Mouse (Mus musculus) frontal cortex, adult (tissue): ENCODE results near the gene 1700066M21Rik.

Source experiments
- ATAC-seq: cut with Nextera tagmentation; 2 replicates; pipeline ENCODE4 v1.9.2; 2017; ENCODE audit warnings: mild to moderate bottlenecking, moderate library complexity, mixed read lengths; ENCODE audit not compliant: low TSS enrichment

1700066M21Rik gene

GRCm38 (mm10) chr1:57377376-57378341, at the start of gene 1700066M21Rik:
Gene 1700066M21Rik, plus strand, starts transcription at chr1:57377620.
- ATAC-seq: peak; percentile 94

DNA sequence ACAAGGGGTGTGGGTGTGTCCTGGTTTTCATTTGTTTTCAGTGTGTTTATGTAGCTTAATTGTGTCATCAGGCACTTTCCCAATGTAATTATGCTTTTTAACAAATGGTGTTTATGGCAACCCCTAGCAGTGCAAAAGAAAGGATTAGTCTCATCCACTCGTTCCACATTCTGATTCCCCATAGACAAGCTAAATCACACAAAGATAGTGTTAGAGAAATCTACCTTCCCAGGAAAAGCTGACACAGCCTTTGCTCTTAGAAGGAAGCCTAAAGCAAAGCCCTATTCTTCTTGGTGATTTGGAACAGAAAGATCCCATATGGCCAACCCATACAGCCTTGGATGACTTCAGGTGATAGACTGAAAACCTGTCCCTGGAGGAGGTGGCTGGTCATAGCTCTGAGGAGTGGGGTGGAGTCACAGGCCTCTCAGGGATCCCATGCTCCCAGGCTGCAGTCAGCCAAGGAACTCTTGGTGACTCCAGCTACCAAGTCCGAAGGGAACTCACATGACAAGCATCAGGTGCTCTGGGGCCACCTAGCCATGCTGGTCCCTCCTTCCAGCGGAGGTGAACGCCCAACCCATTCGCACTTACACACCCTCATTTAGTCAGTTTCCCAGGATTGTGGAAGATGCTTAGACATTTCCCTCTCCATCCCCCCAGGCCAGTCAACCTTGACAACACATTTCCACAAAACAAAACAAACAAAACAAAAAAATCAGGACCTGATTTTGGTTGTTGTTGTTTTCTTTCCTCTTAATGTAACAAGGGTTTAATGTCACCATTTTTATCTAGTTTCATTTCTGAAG, 47.9 kb upstream of the 1700066M21Rik start:
- ATAC-seq: no peak

GRCm38 (mm10) chr1:57330228-57330627, 47.2 kb upstream of the 1700066M21Rik start:
- no peak for ATAC-seq

DNA sequence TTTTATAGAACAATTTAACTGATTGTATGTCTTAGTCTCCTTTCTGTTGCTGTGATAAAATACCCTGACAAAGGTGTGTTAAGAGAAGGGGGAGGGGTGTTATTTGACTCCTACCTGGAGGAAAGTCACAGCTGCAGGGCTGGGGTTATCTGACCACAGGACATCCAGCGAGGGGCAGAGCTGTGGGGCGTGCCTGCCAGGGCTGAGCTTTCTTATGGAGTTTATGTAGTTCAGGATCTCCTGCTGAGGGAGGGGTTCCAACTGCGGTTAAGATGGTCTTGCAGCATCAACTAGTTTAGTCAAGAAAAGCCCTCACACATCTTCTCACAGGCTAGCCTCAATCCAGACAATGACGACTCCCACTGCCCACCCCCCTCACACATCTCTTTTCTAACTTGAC, 45.4 kb upstream of the 1700066M21Rik start:
- no peak for ATAC-seq

DNA sequence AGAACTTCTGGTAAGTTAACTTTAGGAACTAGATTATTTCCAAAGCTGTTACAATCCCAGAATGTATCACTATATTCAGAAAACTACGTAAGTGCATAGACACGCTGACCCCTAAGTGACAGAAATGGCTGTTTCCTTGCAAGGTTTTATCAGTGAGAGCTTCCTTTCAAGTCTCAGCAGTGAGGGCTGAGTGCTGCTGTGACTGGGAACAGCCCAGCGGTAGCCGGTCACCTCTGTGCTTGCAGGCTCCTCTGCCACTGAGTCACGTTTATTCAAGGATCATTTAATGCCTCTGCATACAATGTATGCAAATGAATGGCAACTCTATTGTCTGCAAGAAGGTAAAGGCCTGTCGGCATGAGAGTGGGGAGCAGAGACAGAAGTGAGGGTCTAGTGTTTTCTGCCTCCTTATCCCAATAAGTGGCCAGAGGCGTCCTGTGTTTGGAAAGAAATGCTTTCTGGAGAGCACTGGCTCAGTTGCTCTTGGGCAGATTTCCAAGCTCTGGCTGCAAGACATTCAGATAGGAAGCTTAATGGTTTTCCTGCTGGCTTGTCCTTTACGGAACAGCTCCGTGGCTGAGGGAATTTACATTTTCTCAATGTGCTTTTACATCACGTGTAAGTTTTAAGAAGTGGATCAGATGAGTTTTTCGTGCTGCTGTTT, 43.7 kb upstream of the 1700066M21Rik start:
- no peak for ATAC-seq

DNA sequence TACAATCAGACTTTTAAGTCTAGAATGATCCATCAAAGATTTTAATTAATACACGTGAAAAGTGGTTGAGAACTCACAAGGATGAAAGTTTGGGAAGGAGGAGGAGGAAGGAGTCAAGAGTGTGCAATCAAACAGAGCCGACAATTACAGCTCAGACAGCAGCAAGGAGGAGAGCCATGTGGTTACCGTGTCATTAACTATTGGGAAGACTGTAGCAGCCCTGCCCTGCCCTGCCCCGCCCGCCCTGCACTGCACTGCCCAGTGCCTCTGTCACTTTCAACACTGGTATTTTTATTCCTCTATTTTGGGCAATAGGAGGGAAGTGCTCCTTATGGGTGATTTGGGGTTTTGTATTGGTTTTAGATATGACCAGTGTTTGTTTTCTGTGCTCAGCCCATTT, 42.2 kb upstream of the 1700066M21Rik start:
- ATAC-seq: no peak

- no peak for ATAC-seq
Measured at GRCm38 (mm10) chr1:57339156-57339796, 38.1 kb upstream of the 1700066M21Rik start.

DNA sequence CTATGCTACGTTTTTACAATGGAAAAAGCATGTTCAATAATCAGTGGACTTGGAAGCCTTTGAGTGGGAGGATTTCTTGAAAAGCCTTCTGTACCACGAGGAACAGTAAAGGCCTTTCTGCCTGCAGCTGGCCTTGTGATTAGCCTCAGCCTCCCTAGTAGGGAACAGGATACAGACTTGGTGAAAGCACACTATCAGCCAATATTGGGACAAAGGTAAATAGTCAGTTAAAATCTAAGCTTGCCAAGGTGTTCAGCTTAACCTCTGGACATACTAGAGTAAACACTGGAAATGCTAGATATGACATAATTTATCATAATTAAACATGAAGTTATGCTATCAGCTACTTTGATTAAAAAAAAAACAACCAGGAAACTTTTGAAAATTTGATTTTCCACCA, 36.2 kb upstream of the 1700066M21Rik start:
- no peak for ATAC-seq

DNA sequence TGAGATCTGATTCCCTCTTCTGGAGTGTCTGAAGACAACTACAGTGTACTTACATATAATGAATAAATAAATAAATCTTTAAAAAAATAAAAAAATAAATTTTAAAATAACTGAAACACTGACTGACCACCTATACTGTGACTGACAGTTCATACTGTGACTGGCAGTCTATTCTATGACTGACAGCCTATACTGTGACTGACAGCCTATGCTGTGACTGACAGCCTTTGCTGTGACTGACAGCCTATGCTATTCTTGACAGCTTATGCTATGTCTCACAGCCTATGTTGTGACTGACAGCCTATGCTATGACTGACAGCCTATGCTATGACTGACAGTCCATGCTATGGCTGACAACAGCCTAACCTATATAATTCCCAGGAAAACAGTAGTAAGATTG, 29.9 kb upstream of the 1700066M21Rik start:
- no peak for ATAC-seq

- ATAC-seq: no peak
Measured at GRCm38 (mm10) chr1:57351941-57352340, 25.5 kb upstream of the 1700066M21Rik start.

DNA sequence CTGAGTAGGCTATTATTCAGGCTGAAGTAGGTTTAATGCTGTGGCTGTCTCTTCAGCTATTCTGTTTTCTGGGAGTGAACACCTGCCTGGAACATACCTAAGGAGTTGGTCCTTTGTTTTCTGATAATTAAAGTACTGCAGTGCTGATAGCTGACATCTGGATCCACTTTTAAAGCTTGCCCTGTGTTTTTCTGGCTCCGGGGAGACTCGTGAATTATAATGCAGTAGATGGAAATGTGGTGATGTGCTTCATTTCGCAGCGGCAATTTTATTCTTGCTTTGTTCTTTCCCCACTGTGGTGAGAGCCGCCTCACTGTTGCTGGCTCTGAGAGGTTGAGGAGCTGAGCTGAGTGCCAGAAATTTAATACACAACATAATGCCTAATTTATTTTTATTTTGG, 18.9 kb upstream of the 1700066M21Rik start:
- ATAC-seq: no peak

GRCm38 (mm10) chr1:57367446-57367845, 10.0 kb upstream of the 1700066M21Rik start:
- ATAC-seq: no peak

GRCm38 (mm10) chr1:57369111-57369510, 8.3 kb upstream of the 1700066M21Rik start:
- no peak for ATAC-seq

GRCm38 (mm10) chr1:57370451-57370850, 7.0 kb upstream of the 1700066M21Rik start:
- ATAC-seq: no peak

GRCm38 (mm10) chr1:57375276-57375675, 2.1 kb upstream of the 1700066M21Rik start:
- ATAC-seq: no peak

DNA sequence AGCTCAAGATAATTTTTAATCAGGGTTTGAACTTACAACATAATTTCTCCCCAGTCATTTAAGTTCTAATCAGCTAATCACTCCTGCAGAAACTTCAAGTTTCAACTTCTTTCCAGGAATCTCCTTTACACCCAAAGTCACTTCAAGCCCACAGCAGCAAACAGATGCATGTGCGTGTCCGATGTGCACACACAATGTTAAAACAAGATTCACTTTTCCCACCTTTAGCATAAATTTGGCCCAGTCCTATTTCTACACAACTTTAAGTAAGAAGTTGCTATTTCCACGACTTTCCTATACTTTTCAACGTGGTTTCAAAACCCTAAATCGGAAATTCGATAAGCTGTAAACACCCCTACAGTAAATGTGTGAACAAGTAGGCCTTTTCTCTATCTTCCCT, 614 bp upstream of the 1700066M21Rik start:
- ATAC-seq: no peak

DNA sequence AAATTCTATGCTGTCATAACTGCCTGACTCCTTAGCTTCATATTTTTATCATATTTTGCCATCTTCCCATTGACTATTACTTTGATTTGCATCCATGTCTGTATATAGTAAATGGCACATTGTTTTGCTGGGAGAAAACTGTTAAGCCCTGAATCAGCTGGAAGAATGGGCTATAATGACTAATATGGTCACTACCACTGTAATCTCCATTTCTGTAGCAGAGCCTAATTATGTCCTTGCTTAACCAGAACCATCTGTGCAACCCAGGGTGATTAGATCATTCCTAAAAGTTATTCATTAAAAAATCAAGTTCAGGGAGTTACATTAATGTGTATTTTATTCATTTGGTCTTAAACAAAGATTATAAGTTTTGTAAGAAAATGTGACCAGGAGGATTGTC, 9.1 kb downstream of the 1700066M21Rik start:
- ATAC-seq: no peak

DNA sequence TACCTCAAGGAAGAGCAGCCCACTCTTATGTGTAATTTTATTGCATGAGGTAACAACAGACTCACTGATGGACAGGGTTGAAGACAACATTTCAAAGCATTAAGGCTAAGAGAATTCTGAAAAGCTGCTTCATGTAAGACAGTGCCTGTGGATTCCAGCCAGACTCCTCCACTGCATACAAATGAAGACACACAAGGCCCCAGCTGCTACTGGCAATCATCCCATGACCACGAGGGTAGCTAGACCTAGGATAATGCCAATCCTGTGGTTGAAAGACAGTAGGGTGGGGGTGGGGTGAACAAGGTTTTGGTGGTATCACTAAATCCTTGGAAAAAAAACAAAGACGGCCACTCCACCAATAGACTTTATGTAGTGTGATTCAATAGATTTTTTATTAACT, 10.5 kb downstream of the 1700066M21Rik start:
- peak; percentile 65 for ATAC-seq

- peak; percentile 70 for ATAC-seq
Measured at GRCm38 (mm10) chr1:57388402-57389155, 11.2 kb downstream of the 1700066M21Rik start.

- ATAC-seq: no peak
Measured at GRCm38 (mm10) chr1:57390993-57391790, 13.8 kb downstream of the 1700066M21Rik start.
